Mouse (Mus musculus) midbrain, embryonic 16.5 days (tissue): ENCODE data around the gene Nkx2-3. TPM values are rescaled to one million over a fixed set of nuclear protein-coding genes. Genes with fewer than 3 reads are reported as not detected.

Source experiments
- ATAC-seq: fragments of 200-750 bp; cut with Nextera tagmentation; 2 replicates; pipeline ENCODE4 v1.8.0; 2017; ENCODE audit warnings: moderate TSS enrichment
- H3K27ac ChIP-seq: fragments of 300-500 bp; sonication (generic); 2 replicates; pipeline ENCODE4 v1.5.1; 2014; ENCODE audit warnings: mild to moderate bottlenecking, low read length, mixed read lengths
- H3K27me3 ChIP-seq: fragments of 300-500 bp; sonication (generic); 2 replicates; pipeline ENCODE4 v1.6.1; 2014; ENCODE audit warnings: low read depth, low read length, mixed read lengths; ENCODE audit not compliant: control insufficient read depth, insufficient read depth
- H3K36me3 ChIP-seq: fragments of 300-500 bp; sonication (generic); 2 replicates; pipeline ENCODE4 v1.6.1; 2014; ENCODE audit warnings: mild to moderate bottlenecking, low read length, moderate library complexity, mixed read lengths; ENCODE audit not compliant: control insufficient read depth, insufficient read depth
- H3K4me1 ChIP-seq: fragments of 300-500 bp; sonication (generic); 2 replicates; pipeline ENCODE4 v1.6.1; 2014; ENCODE audit warnings: mild to moderate bottlenecking, low read length, mixed read lengths; ENCODE audit not compliant: control insufficient read depth, insufficient read depth
- H3K4me2 ChIP-seq: fragments of 300-500 bp; sonication (generic); 2 replicates; pipeline ENCODE4 v1.6.1; 2014; ENCODE audit warnings: mild to moderate bottlenecking, low read length, mixed read lengths
- H3K4me3 ChIP-seq: fragments of 300-500 bp; sonication (generic); 2 replicates; pipeline ENCODE4 v1.5.1; 2014; ENCODE audit warnings: low read depth, mild to moderate bottlenecking, low read length, moderate library complexity, mixed read lengths
- H3K9ac ChIP-seq: fragments of 300-500 bp; sonication (generic); 2 replicates; pipeline ENCODE4 v1.6.1; 2014; ENCODE audit warnings: low read depth, low read length, mixed read lengths
- H3K9me3 ChIP-seq: fragments of 300-500 bp; sonication (generic); replicated peaks from 2 replicates; pipeline ENCODE4 v1.6.1; 2014; ENCODE audit warnings: mild to moderate bottlenecking, low read length, mixed read lengths; ENCODE audit not compliant: control insufficient read depth, poor library complexity, severe bottlenecking
- WGBS: fragments of 180-500 bp; shearing (Covaris S2); extraction: QIAGEN DNeasy Blood & Tissue Kit; methylation state at CpG from one replicate; pipeline ENCODE4 v1.1.7; 2014; 5-methylcytosine and 5-hydroxymethylcytosine counted together
- polyA plus RNA-seq: library from polyadenylated mRNA; unstranded; fragments of >200 nt; fragmentation: Nextera tagmentation; extraction: Ambion mirVana; gene quantifications from 2 replicates; pipeline ENCODE4 v1.2.1, GENCODE M21; 2015

Nkx2-3 gene
- 0.51 and 0.55 TPM in 2 replicates for polyA plus RNA-seq

- peak within 1 kb of the TSS; percentile 31 for H3K4me2 ChIP-seq
Observed at GRCm38 (mm10) chr19:43612051-43612450, at the start of gene Nkx2-3. Gene Nkx2-3, plus strand, starts transcription at chr19:43612325.

GRCm38 (mm10) chr19:43563166-43563565 lies 49.0 kb upstream of the Nkx2-3 start:
- Histone ChIP-seq H3K4me2 (no peak overlapping the region), H3K27ac (no peak overlapping the region), H3K36me3 (no peaks in the 10 kb centered on the region), H3K9ac (no peak overlapping the region), H3K4me3 (no peak overlapping the region), H3K27me3 (no peaks in the 10 kb centered on the region), H3K4me1 (no peaks in the 10 kb centered on the region), H3K9me3 (no peaks in the 10 kb centered on the region)
- WGBS = 71% methylated on average over 5 of the region's 5 CpGs
- ATAC-seq = no peak

More at GRCm38 (mm10) chr19:43612051-43612450, at the start of gene Nkx2-3:
- Histone ChIP-seq H3K4me1 (peaks cover 7% of the 10 kb centered on the region; the same call in 1 of the 2 replicates), H3K4me3 (peak within 1 kb of the TSS; percentile 7; the same call in 1 of the 2 replicates), H3K27me3 (peaks cover 35% of the 10 kb centered on the region), H3K9me3 (no peaks in the 10 kb centered on the region), H3K27ac (no peak within 1 kb of the TSS), H3K9ac (no peak within 1 kb of the TSS), H3K36me3 (no peaks in the 10 kb centered on the region)
- no peak for ATAC-seq
- WGBS = under 1% methylated on average over 24 of the region's 24 CpGs

DNA sequence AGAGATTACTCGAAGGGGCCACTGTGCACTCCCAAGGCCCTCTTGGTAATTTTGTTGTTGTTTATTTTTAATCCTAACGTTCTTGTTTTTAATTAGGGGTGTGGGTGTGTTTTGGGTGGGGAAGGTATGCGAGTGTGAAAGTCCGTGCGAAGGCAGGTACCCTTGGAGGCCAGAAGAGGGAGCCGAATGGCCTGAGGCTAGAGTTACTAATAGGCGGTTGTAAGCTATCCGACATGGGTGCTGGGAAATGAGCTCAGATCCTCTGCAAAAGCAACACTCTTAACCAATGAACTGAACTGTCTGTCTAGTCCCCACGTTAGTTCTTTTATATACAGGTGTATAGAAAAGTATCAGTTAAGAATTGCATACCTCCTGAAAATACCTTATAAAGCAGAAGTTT lies 43.8 kb upstream of the Nkx2-3 start:
- Histone ChIP-seq H3K27ac (no peak overlapping the region), H3K4me1 (no peaks in the 10 kb centered on the region; the same call in 1 of the 2 replicates), H3K4me3 (no peak overlapping the region), H3K9me3 (no peaks in the 10 kb centered on the region), H3K27me3 (peaks cover 11% of the 10 kb centered on the region), H3K4me2 (no peak overlapping the region), H3K36me3 (no peaks in the 10 kb centered on the region), H3K9ac (no peak overlapping the region)
- ATAC-seq = no peak
- 52% methylated on average over 9 of the region's 9 CpGs for WGBS

GRCm38 (mm10) chr19:43569133-43569532 lies 43.0 kb upstream of the Nkx2-3 start:
- H3K9me3 ChIP-seq = no peaks in the 10 kb centered on the region
- WGBS = 51% methylated on average over 6 of the region's 6 CpGs
- ATAC-seq = no peak

GRCm38 (mm10) chr19:43570831-43571790 lies 41.0 kb upstream of the Nkx2-3 start:
- H3K4me3 ChIP-seq = peak overlapping the region; percentile 50
- peak overlapping the region; percentile 57 for H3K9ac ChIP-seq
- no peak overlapping the region for H3K27ac ChIP-seq
- H3K27me3 ChIP-seq = peaks cover 19% of the 10 kb centered on the region
- no peaks in the 10 kb centered on the region; the same call in 1 of the 2 replicates for H3K4me1 ChIP-seq
- no peaks in the 10 kb centered on the region for H3K9me3 ChIP-seq
- ATAC-seq = peak; percentile 91
- no peaks in the 10 kb centered on the region for H3K36me3 ChIP-seq
- H3K4me2 ChIP-seq = peak overlapping the region; percentile 70
- 16% methylated on average over 32 of the region's 32 CpGs for WGBS

More at GRCm38 (mm10) chr19:43569133-43569532, 43.0 kb upstream of the Nkx2-3 start:
- peaks cover 18% of the 10 kb centered on the region for H3K27me3 ChIP-seq
- H3K4me1 ChIP-seq = no peaks in the 10 kb centered on the region; the same call in 1 of the 2 replicates
- H3K27ac ChIP-seq = no peak overlapping the region
- no peak overlapping the region for H3K4me3 ChIP-seq
- H3K9ac ChIP-seq = no peak overlapping the region
- H3K36me3 ChIP-seq = no peaks in the 10 kb centered on the region
- no peak overlapping the region for H3K4me2 ChIP-seq

GRCm38 (mm10) chr19:43579081-43579796 lies 32.9 kb upstream of the Nkx2-3 start:
- no peak for ATAC-seq
- 81% methylated on average over 13 of the region's 13 CpGs for WGBS
- Histone ChIP-seq H3K36me3 (no peaks in the 10 kb centered on the region), H3K4me3 (no peak overlapping the region), H3K9me3 (no peaks in the 10 kb centered on the region), H3K4me1 (no peaks in the 10 kb centered on the region), H3K27ac (no peak overlapping the region), H3K4me2 (no peak overlapping the region), H3K9ac (no peak overlapping the region), H3K27me3 (peaks cover 35% of the 10 kb centered on the region)

GRCm38 (mm10) chr19:43581185-43581584 lies 30.9 kb upstream of the Nkx2-3 start:
- Histone ChIP-seq H3K9me3 (no peaks in the 10 kb centered on the region), H3K9ac (no peak overlapping the region), H3K36me3 (no peaks in the 10 kb centered on the region), H3K27me3 (peaks cover 52% of the 10 kb centered on the region), H3K4me1 (no peaks in the 10 kb centered on the region), H3K4me2 (no peak overlapping the region), H3K27ac (no peak overlapping the region), H3K4me3 (no peak overlapping the region)
- WGBS = 73% methylated on average over 2 of the region's 2 CpGs
- no peak for ATAC-seq

DNA sequence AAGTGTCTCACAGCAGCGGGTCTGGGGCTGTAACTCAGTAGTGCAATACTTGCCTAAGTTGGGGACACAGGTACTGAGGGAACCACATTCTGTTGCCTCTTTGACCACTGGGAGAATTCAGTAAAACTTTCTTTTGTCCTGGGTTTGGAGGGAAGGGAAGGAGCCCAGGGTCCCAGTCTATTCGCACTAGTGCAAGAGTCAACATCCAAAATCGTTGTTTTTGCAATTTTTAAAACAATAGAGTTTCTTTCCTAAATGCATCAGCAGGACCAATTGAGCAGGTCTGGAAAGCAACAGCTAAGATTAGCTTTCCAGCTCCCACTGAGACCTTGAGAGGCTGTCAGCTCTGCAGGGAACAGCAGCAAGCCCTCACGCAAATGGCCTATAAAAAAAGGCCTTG lies 28.9 kb upstream of the Nkx2-3 start:
- Histone ChIP-seq H3K9me3 (no peaks in the 10 kb centered on the region), H3K27me3 (peaks cover 57% of the 10 kb centered on the region), H3K4me1 (no peaks in the 10 kb centered on the region), H3K4me3 (no peak overlapping the region), H3K27ac (no peak overlapping the region), H3K4me2 (no peak overlapping the region), H3K9ac (no peak overlapping the region), H3K36me3 (no peaks in the 10 kb centered on the region)
- WGBS = 6% methylated on average over 4 of the region's 4 CpGs
- ATAC-seq = no peak
